Mouse (Mus musculus): ENCODE measurements around the gene Gm10696.
"Not testable (repeated sequence)": the region's sequence is repeated elsewhere in the genome, so short reads cannot be mapped to it uniquely, and the experiment has no call there.

Gm10696 gene

GRCm38 (mm10) chr3:94178093-94178492, at the start of gene Gm10696:
TSS of gene Gm10696 (minus strand) at chr3:94178193.
- not testable (repeated sequence) for DNase-seq (ENCODE audit: low spot score)

DNA sequence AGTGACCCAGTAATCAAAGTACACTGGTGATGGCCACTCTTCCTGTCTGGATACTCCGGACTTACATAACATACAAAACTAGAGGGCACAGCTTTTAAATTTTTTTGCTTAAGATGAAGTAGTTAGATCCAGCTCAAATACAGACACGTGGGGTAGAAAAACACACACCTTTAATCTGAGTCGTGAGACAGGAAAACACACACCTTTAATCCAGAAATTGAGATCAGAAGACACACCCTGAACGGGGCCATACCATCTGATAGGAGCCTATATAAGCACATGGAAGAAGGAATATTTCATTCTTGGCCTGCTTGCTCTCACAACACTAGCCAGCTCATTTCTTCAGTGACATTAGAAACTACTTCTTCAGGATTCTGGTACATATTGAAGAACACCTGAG, 18.4 kb upstream of the Gm10696 start, which contains the start of gene Gm5286:
Gene Gm5286, plus strand, starts transcription at position 301 of the 400 bp plus-strand sequence.
- not testable (repeated sequence) for DNase-seq (ENCODE audit: low spot score)

DNA sequence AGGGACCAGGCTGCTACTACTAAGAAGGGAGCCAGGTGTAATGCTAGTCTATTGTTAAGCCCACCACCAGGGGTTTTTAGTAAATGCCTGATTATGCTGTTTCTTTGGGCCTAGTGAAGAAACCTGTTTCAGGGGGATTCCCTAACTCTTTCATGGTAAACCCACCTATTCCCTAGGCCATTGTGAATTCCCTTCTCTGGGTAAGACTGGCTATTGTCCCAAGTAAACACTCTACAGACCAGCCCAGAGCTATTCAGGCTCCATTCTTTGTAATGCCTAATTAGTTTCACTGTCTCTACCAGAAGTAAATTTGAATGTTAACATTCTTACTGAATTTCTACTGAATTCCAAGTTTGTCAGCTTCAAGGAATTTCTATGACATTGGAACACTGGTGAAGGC, 10.6 kb downstream of the Gm10696 start:
- DNase-seq (ENCODE audit: low spot score): not testable (repeated sequence)

Data from testis, postnatal 10 days (tissue).